Mouse (Mus musculus) E14TG2a.4 (cell line): ENCODE data around the gene Rubcnl.

Experiments used
- H3K27me3 ChIP-seq: 2 replicates; pipeline ENCODE4 v1.6.1; 2014; ENCODE audit warnings: low read length, control low read depth; ENCODE audit not compliant: insufficient read depth
- H3K36me3 ChIP-seq: 2 replicates; pipeline ENCODE4 v1.6.1; 2014; ENCODE audit warnings: low read length, control low read depth; ENCODE audit not compliant: insufficient read depth
- H3K4me1 ChIP-seq: replicated peaks from 2 replicates; pipeline ENCODE4 v1.6.1; 2014; ENCODE audit warnings: low read depth, low read length, control low read depth
- H3K4me3 ChIP-seq: replicated peaks from 2 replicates; pipeline ENCODE4 v1.5.1; 2014; ENCODE audit warnings: mild to moderate bottlenecking, low read length
- H3K9me3 ChIP-seq: 2 replicates; pipeline ENCODE4 v1.6.1; 2014; ENCODE audit warnings: low read length, control low read depth
- CTCF ChIP-seq: conservative IDR thresholded peaks from 2 replicates; pipeline ENCODE4 v1.5.1; 2014; ENCODE audit warnings: low read length
- NANOG ChIP-seq: IDR thresholded peaks from 2 replicates; pipeline ENCODE4 v1.6.1; 2014; ENCODE audit warnings: borderline replicate concordance, low read length, mixed read lengths
- POU5F1 ChIP-seq: IDR thresholded peaks from 2 replicates; pipeline ENCODE4 v1.6.1; 2014; ENCODE audit warnings: low read length, borderline replicate concordance

Rubcnl gene

DNA sequence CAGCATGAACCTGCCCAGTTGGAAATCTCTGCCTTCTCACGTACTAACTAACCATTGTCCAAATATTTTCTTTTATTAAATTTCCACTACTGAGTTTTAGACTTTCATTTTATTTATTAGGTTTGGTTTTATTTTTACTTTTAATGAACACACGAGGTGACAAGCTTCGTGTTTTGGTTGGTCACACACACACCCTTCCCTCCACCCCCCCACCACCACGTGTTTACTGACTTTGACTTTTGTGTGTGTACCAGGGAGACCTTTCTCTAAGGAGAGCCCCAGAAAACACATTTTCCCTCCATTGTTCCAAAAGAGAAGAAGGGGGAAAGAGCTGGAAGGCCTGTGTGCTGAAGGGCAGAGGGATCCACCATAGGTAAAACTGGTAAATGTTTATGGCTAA, 30.2 kb upstream of the Rubcnl start:
- H3K27me3 ChIP-seq, result no peaks in the 10 kb centered on the region
- no peaks in the 10 kb centered on the region for H3K4me1 ChIP-seq
- H3K36me3 ChIP-seq, result no peaks in the 10 kb centered on the region
- TF ChIP-seq NANOG (no peak), CTCF (no peak), POU5F1 (no peak)
- H3K4me3 ChIP-seq, result no peak overlapping the region
- no peaks in the 10 kb centered on the region for H3K9me3 ChIP-seq

DNA sequence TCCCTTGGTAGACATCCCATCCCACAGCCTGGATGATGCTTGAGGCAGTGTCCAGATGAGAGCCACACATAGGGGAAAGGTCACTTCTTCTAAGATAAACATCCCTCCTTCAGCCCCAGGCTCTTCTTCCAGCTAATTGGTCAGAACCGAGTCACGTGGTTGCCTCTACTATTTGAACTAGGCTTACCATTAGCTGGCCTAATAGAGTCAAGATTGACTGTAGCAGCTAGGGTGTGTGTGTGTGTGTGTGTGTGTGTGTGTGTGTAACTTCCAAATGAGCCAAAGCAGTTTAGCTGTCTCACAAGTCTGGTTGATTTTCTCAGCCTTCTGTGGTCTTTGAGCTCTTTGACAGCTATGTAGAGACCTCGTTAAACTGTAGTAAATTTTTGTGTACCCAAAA, 29.3 kb upstream of the Rubcnl start:
- no peaks in the 10 kb centered on the region for H3K4me1 ChIP-seq
- H3K27me3 ChIP-seq, result no peaks in the 10 kb centered on the region
- no peaks in the 10 kb centered on the region for H3K9me3 ChIP-seq
- H3K36me3 ChIP-seq, result no peaks in the 10 kb centered on the region
- H3K4me3 ChIP-seq, result no peak overlapping the region
- TF ChIP-seq NANOG, result no peak
- TF ChIP-seq CTCF, result no peak
- no peak for TF ChIP-seq POU5F1

DNA sequence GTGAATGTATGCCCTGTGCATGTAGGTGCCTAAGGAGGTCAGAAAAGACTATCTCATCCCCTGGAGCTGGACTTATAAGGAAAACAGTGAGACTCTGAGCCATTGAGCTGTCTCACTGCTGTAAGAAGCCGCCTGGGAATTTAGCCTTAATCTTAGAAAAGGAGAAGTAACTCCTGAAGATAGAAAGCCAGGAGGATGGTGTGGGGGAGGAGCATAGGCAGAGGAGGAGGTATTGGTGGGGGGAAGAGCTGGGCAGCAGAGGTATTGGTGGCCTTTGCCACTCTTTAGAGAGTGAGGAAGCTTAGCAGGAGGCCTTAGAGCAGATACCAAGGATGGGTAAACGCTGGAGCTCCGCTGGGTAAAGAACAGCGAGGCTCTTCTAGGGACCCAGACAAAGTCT, 26.5 kb upstream of the Rubcnl start:
- Histone ChIP-seq H3K36me3 (no peaks in the 10 kb centered on the region), H3K27me3 (no peaks in the 10 kb centered on the region), H3K4me3 (no peak overlapping the region), H3K4me1 (no peaks in the 10 kb centered on the region), H3K9me3 (no peaks in the 10 kb centered on the region)
- no peak for TF ChIP-seq CTCF
- no peak for TF ChIP-seq NANOG
- no peak for TF ChIP-seq POU5F1

DNA sequence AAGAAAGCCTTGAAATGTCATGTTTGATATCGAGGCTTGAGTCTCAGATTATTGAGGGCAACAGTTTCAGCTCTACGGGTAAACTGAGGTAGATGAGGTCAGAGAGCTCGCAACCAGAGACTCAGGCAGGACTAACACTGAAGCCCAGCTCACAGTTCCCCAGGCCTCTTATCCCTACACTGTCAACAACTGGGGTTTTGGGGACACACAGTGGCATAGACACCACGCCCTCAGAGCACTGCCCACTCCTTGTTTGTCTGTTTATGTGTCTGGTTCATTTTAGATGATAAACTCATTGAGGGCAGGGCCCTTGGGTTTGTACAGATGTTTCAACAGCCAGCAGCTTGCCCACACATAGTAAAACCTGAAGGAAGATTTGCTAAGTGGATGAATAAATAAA, 25.9 kb upstream of the Rubcnl start:
- TF ChIP-seq POU5F1, result no peak
- no peak for TF ChIP-seq NANOG
- TF ChIP-seq CTCF, result no peak
- Histone ChIP-seq H3K36me3 (no peaks in the 10 kb centered on the region), H3K4me3 (no peak overlapping the region), H3K27me3 (no peaks in the 10 kb centered on the region), H3K4me1 (no peaks in the 10 kb centered on the region), H3K9me3 (no peaks in the 10 kb centered on the region)

DNA sequence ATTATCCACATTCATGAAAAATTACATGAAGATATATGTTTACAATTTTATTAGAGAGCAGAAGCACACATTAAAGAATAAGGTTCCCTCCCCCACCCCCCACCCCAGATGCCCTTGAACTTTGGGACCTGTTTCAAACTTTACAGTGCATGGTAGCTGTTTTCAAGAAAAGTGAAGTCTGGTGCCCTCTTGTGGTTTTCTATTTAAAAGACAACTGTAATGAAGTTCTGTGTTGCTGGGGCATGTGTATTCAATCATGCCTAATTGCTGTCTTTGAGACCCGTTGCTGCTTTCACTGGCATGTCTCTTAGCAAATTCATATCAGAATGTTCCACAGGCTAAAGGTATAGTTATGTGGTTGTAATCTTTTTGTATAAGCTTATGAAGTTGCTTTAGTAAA, 25.3 kb upstream of the Rubcnl start:
- Histone ChIP-seq H3K27me3 (no peaks in the 10 kb centered on the region), H3K4me3 (no peak overlapping the region), H3K4me1 (no peaks in the 10 kb centered on the region), H3K36me3 (no peaks in the 10 kb centered on the region), H3K9me3 (no peaks in the 10 kb centered on the region)
- no peak for TF ChIP-seq NANOG
- TF ChIP-seq CTCF, result peak; percentile 27

DNA sequence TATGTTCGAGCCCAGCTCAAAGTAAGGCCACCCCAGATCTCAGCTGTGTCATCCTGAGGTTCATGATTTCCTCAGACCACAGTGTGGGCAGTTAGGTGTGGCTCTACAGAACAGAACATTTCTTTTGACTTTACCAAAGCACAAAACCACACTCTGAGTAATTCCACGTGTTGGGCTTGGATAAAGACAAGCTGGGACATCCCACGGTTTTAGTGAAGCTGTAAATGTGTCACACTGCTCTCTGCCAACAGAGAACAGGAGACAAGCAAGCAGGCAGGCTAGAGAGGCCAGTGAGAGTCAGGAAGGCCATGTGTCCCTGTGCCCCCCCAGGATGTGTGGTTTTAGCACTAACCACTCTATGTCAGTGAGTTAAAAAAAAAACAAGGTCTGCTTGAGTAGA, 19.3 kb upstream of the Rubcnl start:
- Histone ChIP-seq H3K27me3 (no peaks in the 10 kb centered on the region), H3K36me3 (no peaks in the 10 kb centered on the region), H3K9me3 (no peaks in the 10 kb centered on the region), H3K4me3 (no peak overlapping the region), H3K4me1 (no peaks in the 10 kb centered on the region)
- no peak for TF ChIP-seq CTCF
- no peak for TF ChIP-seq NANOG
- TF ChIP-seq POU5F1, result no peak

DNA sequence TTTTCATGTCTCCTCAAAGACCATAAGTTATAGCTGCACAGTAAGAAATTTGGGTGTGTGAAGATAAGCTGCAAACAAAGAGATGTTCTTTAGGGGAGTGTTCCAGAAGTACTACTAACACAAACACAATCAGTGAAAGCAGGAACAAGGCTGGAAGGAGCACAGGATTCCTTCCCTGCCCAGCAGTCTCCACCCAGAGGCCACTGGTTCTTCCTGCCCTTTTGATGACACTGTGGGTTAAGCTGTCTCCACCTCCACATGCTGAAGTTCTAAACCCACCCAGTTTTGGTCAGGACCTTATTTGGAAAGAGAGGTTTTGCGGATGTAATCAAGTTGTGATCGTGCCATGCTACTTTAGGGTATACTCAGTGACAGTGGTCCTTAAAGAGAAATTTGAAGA, 18.8 kb upstream of the Rubcnl start:
- no peaks in the 10 kb centered on the region for H3K27me3 ChIP-seq

DNA sequence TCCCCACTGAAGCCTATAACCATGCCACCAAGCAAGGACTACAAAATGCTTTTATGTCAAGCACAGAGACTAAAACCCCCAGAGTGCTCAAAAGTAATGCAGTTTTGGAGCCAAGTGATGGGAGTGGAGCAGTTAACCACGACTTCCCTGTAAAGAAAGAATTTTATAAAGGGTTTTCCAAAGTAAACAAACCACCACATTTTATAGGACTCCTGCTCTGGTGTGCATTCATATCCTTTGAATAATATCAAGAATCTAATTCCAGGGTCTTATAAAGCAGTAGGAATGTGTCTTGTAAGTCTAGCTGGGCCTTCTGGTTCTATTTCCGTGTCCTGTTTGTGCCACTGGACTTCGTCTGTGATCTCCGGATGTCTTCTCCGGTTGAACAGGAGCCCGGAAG, 14.5 kb upstream of the Rubcnl start:
- no peaks in the 10 kb centered on the region for H3K36me3 ChIP-seq
- no peak overlapping the region for H3K4me3 ChIP-seq
- H3K27me3 ChIP-seq, result no peaks in the 10 kb centered on the region
- H3K4me1 ChIP-seq, result no peaks in the 10 kb centered on the region
- H3K9me3 ChIP-seq, result no peaks in the 10 kb centered on the region
- TF ChIP-seq POU5F1, result no peak
- TF ChIP-seq CTCF, result no peak

More for the DNA sequence above, 18.8 kb upstream of the Rubcnl start:
- Histone ChIP-seq H3K4me3 (no peak overlapping the region), H3K4me1 (no peaks in the 10 kb centered on the region), H3K9me3 (no peaks in the 10 kb centered on the region), H3K36me3 (no peaks in the 10 kb centered on the region)
- TF ChIP-seq CTCF, result no peak
- no peak for TF ChIP-seq POU5F1
- TF ChIP-seq NANOG, result no peak

DNA sequence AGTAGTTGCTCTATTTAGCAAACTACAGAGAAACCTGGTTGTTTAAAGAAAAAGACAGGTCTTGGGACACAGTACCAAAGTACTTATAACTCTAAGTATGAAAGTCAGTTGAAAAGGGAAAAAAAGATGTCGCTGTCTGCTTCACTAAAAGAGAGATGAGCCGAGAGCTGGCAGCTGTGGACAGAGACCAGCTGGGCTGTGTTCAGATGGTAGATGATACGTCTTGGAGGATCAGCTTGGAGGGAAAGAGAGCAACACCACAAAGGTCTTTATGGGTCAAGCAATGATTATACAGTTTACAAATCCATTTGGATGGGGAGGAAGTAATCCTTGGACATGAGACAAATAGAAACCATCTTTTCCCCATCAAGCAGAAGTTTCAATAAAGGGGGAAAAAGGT, 12.5 kb upstream of the Rubcnl start:
- Histone ChIP-seq H3K9me3 (no peaks in the 10 kb centered on the region), H3K4me3 (no peak overlapping the region), H3K27me3 (no peaks in the 10 kb centered on the region), H3K4me1 (no peaks in the 10 kb centered on the region), H3K36me3 (no peaks in the 10 kb centered on the region)
- TF ChIP-seq NANOG, result no peak
- no peak for TF ChIP-seq CTCF
- no peak for TF ChIP-seq POU5F1
